Mouse (Mus musculus) stomach, adult 2 months (tissue): Measurements from ENCODE around the gene Mrps34. TPM values are rescaled to one million over a fixed set of nuclear protein-coding genes. Genes with fewer than 3 reads are reported as not detected.

Experiments
- polyA plus RNA-seq: library from polyadenylated mRNA; depleted of rRNA; stranded (reverse); fragments of >200 nt; gene quantifications from 2 replicates; pipeline ENCODE4 v1.2.3, GENCODE M21; 2012; rRNA removed

Mrps34 gene
- 92.5 and 285 TPM in 2 replicates for polyA plus RNA-seq

GRCm38 (mm10) chr17:24894995-24895547 is at the start of gene Mrps34, which contains the start of gene Eme2:
Mrps34 (plus strand) TSS chr17:24895116.
Eme2 (minus strand) TSS chr17:24895087.

GRCm38 (mm10) chr17:24850065-24850772 is 44.7 kb upstream of the Mrps34 start, which contains the start of gene Fahd1:
Fahd1 (minus strand) TSS chr17:24850364.

GRCm38 (mm10) chr17:24865776-24866175 is 29.1 kb upstream of the Mrps34 start, which contains the start of gene Igfals:
Igfals (plus strand) TSS chr17:24865997.

GRCm38 (mm10) chr17:24886134-24886931 is 8.6 kb upstream of the Mrps34 start, which contains the start of the genes Nubp2 and Spsb3:
Nubp2 (minus strand) TSS chr17:24886349.
Spsb3 (plus strand) TSS chr17:24886643.

GRCm38 (mm10) chr17:24896241-24896992 is 1.5 kb downstream of the Mrps34 start, which contains the start of gene Nme3:
Nme3 (plus strand) TSS chr17:24896500.

GRCm38 (mm10) chr17:24936259-24937237 is 41.6 kb downstream of the Mrps34 start, which contains the start of gene Mapk8ip3:
Mapk8ip3 (minus strand) TSS chr17:24936977.

Other genes with a start within 250 kb of the Mrps34 start
- 79.0 and 91.9 TPM in 2 replicates for gene Slc9a3r2, start 244.8 kb upstream of the Mrps34 start, polyA plus RNA-seq
- 82.5 and 162 TPM in 2 replicates for gene Npw, start 236.7 kb upstream of the Mrps34 start, polyA plus RNA-seq
- 38.5 and 39.1 TPM in 2 replicates for gene Zfp598, start 225.4 kb upstream of the Mrps34 start, polyA plus RNA-seq
- gene Syngr3, start 205.2 kb upstream of the Mrps34 start, polyA plus RNA-seq, result 1.4 and 1.7 TPM in 2 replicates
- gene Gfer, start 199.0 kb upstream of the Mrps34 start, polyA plus RNA-seq, result 7.2 and 30.2 TPM in 2 replicates
- 11.3 and 12.3 TPM in 2 replicates for gene Noxo1, start 198.9 kb upstream of the Mrps34 start, polyA plus RNA-seq
- gene Tbl3, start 187.5 kb upstream of the Mrps34 start, polyA plus RNA-seq, result 25.5 and 30.0 TPM in 2 replicates
- 0.13 and 0.33 TPM in 2 replicates for gene Rnf151, start 177.1 kb upstream of the Mrps34 start, polyA plus RNA-seq
- 1,596 and 3,241 TPM in 2 replicates for gene Rps2, start 177.0 kb upstream of the Mrps34 start, polyA plus RNA-seq
- gene Ndufb10, start 170.6 kb upstream of the Mrps34 start, polyA plus RNA-seq, result 158 and 263 TPM in 2 replicates
- gene Rpl3l, start 167.3 kb upstream of the Mrps34 start, polyA plus RNA-seq, result 2.5 and 3.6 TPM in 2 replicates
- 78.4 and 78.5 TPM in 2 replicates for gene Msrb1, start 158.5 kb upstream of the Mrps34 start, polyA plus RNA-seq
- gene Hs3st6, start 142.1 kb upstream of the Mrps34 start, polyA plus RNA-seq, result 3.0 and 3.9 TPM in 2 replicates
- not detected in 2 replicates for gene Meiob, start 90.8 kb upstream of the Mrps34 start, polyA plus RNA-seq
- gene Hagh, start 55.0 kb upstream of the Mrps34 start, polyA plus RNA-seq, result 37.2 and 61.0 TPM in 2 replicates
- 5.4 and 6.5 TPM in 2 replicates for gene Fahd1, start 44.8 kb upstream of the Mrps34 start, polyA plus RNA-seq
- gene Igfals, start 29.1 kb upstream of the Mrps34 start, polyA plus RNA-seq, result 2.3 and 5.1 TPM in 2 replicates
- gene Nubp2, start 8.8 kb upstream of the Mrps34 start, polyA plus RNA-seq, result 17.6 and 19.5 TPM in 2 replicates
- gene Spsb3, start 8.5 kb upstream of the Mrps34 start, polyA plus RNA-seq, result 55.4 and 87.4 TPM in 2 replicates
- gene Eme2, start within 50 bp of the Mrps34 start, polyA plus RNA-seq, result 12.9 and 16.6 TPM in 2 replicates
- 25.7 and 28.0 TPM in 2 replicates for gene Nme3, start 1.4 kb downstream of the Mrps34 start, polyA plus RNA-seq
- gene Mapk8ip3, start 41.9 kb downstream of the Mrps34 start, polyA plus RNA-seq, result 31.3 and 37.0 TPM in 2 replicates
- gene Jpt2, start 65.6 kb downstream of the Mrps34 start, polyA plus RNA-seq, result 2.4 and 3.6 TPM in 2 replicates
- gene Cramp1l, start 120.7 kb downstream of the Mrps34 start, polyA plus RNA-seq, result 2.9 and 4.7 TPM in 2 replicates
- gene Ift140, start 121.0 kb downstream of the Mrps34 start, polyA plus RNA-seq, result 2.1 and 2.7 TPM in 2 replicates
- gene Tmem204, start 188.5 kb downstream of the Mrps34 start, polyA plus RNA-seq, result 17.1 and 18.2 TPM in 2 replicates
- 7.1 and 7.3 TPM in 2 replicates for gene Telo2, start 220.9 kb downstream of the Mrps34 start, polyA plus RNA-seq
- not detected in 2 replicates for gene Ptx4, start 225.6 kb downstream of the Mrps34 start, polyA plus RNA-seq
- 12.3 and 13.1 TPM in 2 replicates for gene Clcn7, start 238.3 kb downstream of the Mrps34 start, polyA plus RNA-seq